Mouse (Mus musculus): ENCODE results near the gene Parp16. TPM values are rescaled to one million over a fixed set of nuclear protein-coding genes. Genes with fewer than 3 reads are reported as not detected.

Parp16 gene
- polyA plus RNA-seq, 1 experiment from 2014 or later: 8.6 TPM

Other genes with a start within 250 kb of the Parp16 start
- gene Slc24a1, start 243.7 kb upstream of the Parp16 start, polyA plus RNA-seq (2015; fragmentation: Nextera tagmentation; extraction: Ambion mirVana): 0.04 TPM in 1 of 2 replicates, not detected in the other
- 45.3 and 47.1 TPM in 2 replicates for gene Ints14, start 234.4 kb upstream of the Parp16 start, polyA plus RNA-seq (2015; fragmentation: Nextera tagmentation; extraction: Ambion mirVana)
- gene Hacd3, start 173.7 kb upstream of the Parp16 start, polyA plus RNA-seq (2015; fragmentation: Nextera tagmentation; extraction: Ambion mirVana): 68.2 and 78.1 TPM in 2 replicates
- gene Dpp8, start 162.9 kb upstream of the Parp16 start, polyA plus RNA-seq (2015; fragmentation: Nextera tagmentation; extraction: Ambion mirVana): 22.9 and 23.2 TPM in 2 replicates
- 4.9 and 5.2 TPM in 2 replicates for gene Igdcc4, start 93.9 kb upstream of the Parp16 start, polyA plus RNA-seq (2015; fragmentation: Nextera tagmentation; extraction: Ambion mirVana)
- 2.2 and 2.4 TPM in 2 replicates for gene Igdcc3, start 54.2 kb upstream of the Parp16 start, polyA plus RNA-seq (2015; fragmentation: Nextera tagmentation; extraction: Ambion mirVana)
- 0.33 and 0.51 TPM in 2 replicates for gene Cilp, start 69.8 kb downstream of the Parp16 start, polyA plus RNA-seq (2015; fragmentation: Nextera tagmentation; extraction: Ambion mirVana)
- gene Clpx, start 98.9 kb downstream of the Parp16 start, polyA plus RNA-seq (2015; fragmentation: Nextera tagmentation; extraction: Ambion mirVana): 59.5 and 62.3 TPM in 2 replicates
- gene Pdcd7, start 150.8 kb downstream of the Parp16 start, polyA plus RNA-seq (2015; fragmentation: Nextera tagmentation; extraction: Ambion mirVana): 9.1 and 10.3 TPM in 2 replicates
- 0.08 and 0.10 TPM in 2 replicates for gene Ubap1l, start 165.7 kb downstream of the Parp16 start, polyA plus RNA-seq (2015; fragmentation: Nextera tagmentation; extraction: Ambion mirVana)
- gene Kbtbd13, start 196.3 kb downstream of the Parp16 start, polyA plus RNA-seq (2015; fragmentation: Nextera tagmentation; extraction: Ambion mirVana): 1.2 and 1.5 TPM in 2 replicates
- 10.4 and 10.7 TPM in 2 replicates for gene Rasl12, start 203.2 kb downstream of the Parp16 start, polyA plus RNA-seq (2015; fragmentation: Nextera tagmentation; extraction: Ambion mirVana)
- 33.4 and 36.0 TPM in 2 replicates for gene Slc51b, start 227.6 kb downstream of the Parp16 start, polyA plus RNA-seq (2015; fragmentation: Nextera tagmentation; extraction: Ambion mirVana)
- 19.2 and 20.6 TPM in 2 replicates for gene Mtfmt, start 240.4 kb downstream of the Parp16 start, polyA plus RNA-seq (2015; fragmentation: Nextera tagmentation; extraction: Ambion mirVana)